Mouse (Mus musculus) heart, embryonic 10.5 days (tissue): ENCODE data around the gene Tmem88b. TPM values are rescaled to one million over a fixed set of nuclear protein-coding genes. Genes with fewer than 3 reads are reported as not detected.

Experiments used
- DNase-seq: peaks from one replicate; pipeline ENCODE4 v3.0.0-alpha.2; 2017; ENCODE audit warnings: low spot score
- H3K27ac ChIP-seq: fragments of 300-500 bp; sonication (generic); 2 replicates; pipeline ENCODE4 v1.5.1; 2016; ENCODE audit warnings: mild to moderate bottlenecking
- H3K27me3 ChIP-seq: fragments of 300-500 bp; sonication (generic); 2 replicates; pipeline ENCODE4 v1.6.1; 2016; ENCODE audit warnings: mild to moderate bottlenecking; ENCODE audit not compliant: poor library complexity, insufficient read depth, severe bottlenecking
- H3K36me3 ChIP-seq: fragments of 300-500 bp; sonication (generic); 2 replicates; pipeline ENCODE4 v1.6.1; 2016; ENCODE audit warnings: mild to moderate bottlenecking, moderate library complexity
- H3K4me1 ChIP-seq: fragments of 300-500 bp; sonication (generic); 2 replicates; pipeline ENCODE4 v1.6.1; 2016; ENCODE audit warnings: mild to moderate bottlenecking
- H3K4me3 ChIP-seq: fragments of 300-500 bp; sonication (generic); 2 replicates; pipeline ENCODE4 v1.5.1; 2016; ENCODE audit warnings: mild to moderate bottlenecking, moderate library complexity
- H3K9me3 ChIP-seq: fragments of 300-500 bp; sonication (generic); 2 replicates; pipeline ENCODE4 v1.6.1; 2016; ENCODE audit warnings: mild to moderate bottlenecking, moderate library complexity
- WGBS: fragments of 180-500 bp; shearing (Covaris S2); methylation state at CpG from one replicate; pipeline ENCODE4 v1.1.7; 2016; 5-methylcytosine and 5-hydroxymethylcytosine counted together
- polyA plus RNA-seq: library from polyadenylated mRNA; unstranded; fragments of >200 nt; fragmentation: Nextera tagmentation; extraction: Ambion mirVana; gene quantifications from 2 replicates; pipeline ENCODE4 v1.2.1, GENCODE M21; 2016

The Tmem88b gene
- polyA plus RNA-seq, 1 experiment from 2014 or later: 2.1 TPM

DNA sequence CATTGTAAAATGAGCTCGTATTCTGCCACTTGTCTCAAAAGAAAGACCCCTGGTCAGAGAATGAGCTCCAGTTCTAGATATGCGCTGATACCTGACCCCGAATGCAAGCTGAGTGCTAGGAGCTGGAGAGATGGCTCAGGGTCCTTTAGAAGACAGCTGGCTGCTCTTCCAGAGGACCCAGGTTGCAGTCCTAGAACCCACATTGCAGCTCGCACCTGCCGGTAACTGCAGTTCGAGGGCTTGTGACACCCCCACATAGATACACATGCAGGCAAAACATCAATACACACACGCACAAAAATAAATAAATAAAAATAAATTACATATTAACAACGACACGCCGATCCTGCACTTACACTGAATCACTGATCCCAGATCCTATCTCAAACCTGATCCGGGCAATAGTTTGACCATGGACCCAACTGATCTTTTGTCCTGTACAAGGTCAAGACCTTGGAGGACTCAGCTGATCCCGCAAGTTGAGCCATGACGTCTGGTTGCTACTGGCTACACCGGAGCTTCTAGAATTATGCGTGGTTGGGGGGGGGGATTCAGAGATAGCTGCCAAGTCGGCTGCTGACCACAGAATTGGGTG is 2.1 kb downstream of the Tmem88b start:
- H3K9me3 ChIP-seq: no peaks in the 10 kb centered on the region
- no peaks in the 10 kb centered on the region for H3K36me3 ChIP-seq
- 41% methylated on average over 16 of the region's 16 CpGs for WGBS
- H3K27me3 ChIP-seq: no peaks in the 10 kb centered on the region
- no peak for DNase-seq
- H3K27ac ChIP-seq: peak overlapping the region; percentile 93
- peaks cover 27% of the 10 kb centered on the region for H3K4me1 ChIP-seq
- H3K4me3 ChIP-seq: peak overlapping the region; percentile 71

DNA sequence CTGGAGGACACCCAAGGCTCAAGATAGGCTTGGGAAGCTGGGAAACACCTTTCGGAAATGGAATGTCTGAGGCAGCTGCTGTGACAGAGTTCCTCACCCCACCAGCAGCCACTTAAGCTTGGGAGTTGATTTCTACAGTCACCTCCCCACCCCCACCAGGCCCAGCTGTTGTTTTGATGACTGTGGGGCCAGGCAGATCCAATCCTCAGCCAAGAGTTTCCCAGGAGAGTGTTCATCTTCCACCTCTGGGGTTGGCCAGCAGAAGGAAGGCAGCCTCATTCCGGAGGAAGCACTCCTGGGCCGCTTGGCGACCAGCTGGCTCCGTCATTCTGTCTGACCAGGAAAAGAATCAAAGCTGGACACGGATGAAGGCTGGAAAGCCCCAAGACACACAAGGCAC is 4.8 kb downstream of the Tmem88b start:
- WGBS: 19% methylated on average over 6 of the region's 6 CpGs
- H3K4me1 ChIP-seq: peaks cover 42% of the 10 kb centered on the region
- H3K27me3 ChIP-seq: peaks cover 2% of the 10 kb centered on the region; the same call in 1 of the 2 replicates
- H3K9me3 ChIP-seq: no peaks in the 10 kb centered on the region
- H3K4me3 ChIP-seq: no peak overlapping the region
- no peak for DNase-seq
- H3K36me3 ChIP-seq: no peaks in the 10 kb centered on the region
- peak overlapping the region; percentile 56 for H3K27ac ChIP-seq

DNA sequence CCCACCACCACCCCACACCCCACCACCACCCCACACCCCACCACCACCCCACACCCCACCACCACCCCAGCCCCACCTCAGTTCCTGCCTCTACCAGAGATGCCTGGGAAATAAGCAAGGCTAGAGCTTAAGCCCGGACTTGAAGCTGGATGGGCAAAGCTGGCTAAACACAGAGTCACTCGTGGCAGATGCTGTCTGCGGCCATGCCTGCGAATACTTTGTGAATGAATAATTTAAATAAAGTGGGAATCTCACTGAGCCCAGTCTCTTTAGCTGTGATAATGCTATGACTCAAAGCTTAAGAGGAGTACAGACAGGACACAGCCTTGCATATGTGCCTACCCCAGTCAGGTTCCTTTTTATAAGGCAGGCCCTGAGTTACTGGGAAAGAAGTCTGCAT is 6.2 kb downstream of the Tmem88b start:
- Histone ChIP-seq H3K36me3 (no peaks in the 10 kb centered on the region), H3K4me1 (peaks cover 45% of the 10 kb centered on the region), H3K9me3 (no peaks in the 10 kb centered on the region), H3K27me3 (peaks cover 15% of the 10 kb centered on the region), H3K4me3 (no peak overlapping the region), H3K27ac (no peak overlapping the region; the same call in 1 of the 2 replicates)
- WGBS: 84% methylated on average over 4 of the region's 4 CpGs
- DNase-seq: no peak

DNA sequence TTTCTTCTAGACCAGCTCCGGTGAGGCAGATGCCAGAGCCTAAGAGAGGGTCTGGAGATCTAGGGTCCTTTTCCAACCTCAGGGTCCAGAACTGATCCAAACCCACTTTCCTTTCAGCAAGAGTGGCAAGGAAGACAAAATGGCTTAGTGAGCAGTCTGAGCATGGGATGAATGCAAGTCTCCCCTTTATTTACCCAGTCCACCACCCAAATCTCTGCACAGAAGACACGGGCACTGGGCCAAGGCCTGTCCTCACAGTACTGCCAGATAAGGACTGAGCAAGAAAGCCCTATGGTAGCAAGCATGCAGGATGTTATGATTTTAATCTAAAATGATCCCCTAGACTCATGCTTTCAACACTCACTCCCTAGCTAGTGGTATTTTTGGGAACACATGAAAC is 7.9 kb downstream of the Tmem88b start:
- no peaks in the 10 kb centered on the region for H3K9me3 ChIP-seq
- H3K4me1 ChIP-seq: peaks cover 47% of the 10 kb centered on the region
- 75% methylated on average over 2 of the region's 2 CpGs for WGBS
- H3K4me3 ChIP-seq: no peak overlapping the region
- H3K36me3 ChIP-seq: no peaks in the 10 kb centered on the region
- DNase-seq: no peak
- no peak overlapping the region for H3K27ac ChIP-seq
- peaks cover 32% of the 10 kb centered on the region for H3K27me3 ChIP-seq

DNA sequence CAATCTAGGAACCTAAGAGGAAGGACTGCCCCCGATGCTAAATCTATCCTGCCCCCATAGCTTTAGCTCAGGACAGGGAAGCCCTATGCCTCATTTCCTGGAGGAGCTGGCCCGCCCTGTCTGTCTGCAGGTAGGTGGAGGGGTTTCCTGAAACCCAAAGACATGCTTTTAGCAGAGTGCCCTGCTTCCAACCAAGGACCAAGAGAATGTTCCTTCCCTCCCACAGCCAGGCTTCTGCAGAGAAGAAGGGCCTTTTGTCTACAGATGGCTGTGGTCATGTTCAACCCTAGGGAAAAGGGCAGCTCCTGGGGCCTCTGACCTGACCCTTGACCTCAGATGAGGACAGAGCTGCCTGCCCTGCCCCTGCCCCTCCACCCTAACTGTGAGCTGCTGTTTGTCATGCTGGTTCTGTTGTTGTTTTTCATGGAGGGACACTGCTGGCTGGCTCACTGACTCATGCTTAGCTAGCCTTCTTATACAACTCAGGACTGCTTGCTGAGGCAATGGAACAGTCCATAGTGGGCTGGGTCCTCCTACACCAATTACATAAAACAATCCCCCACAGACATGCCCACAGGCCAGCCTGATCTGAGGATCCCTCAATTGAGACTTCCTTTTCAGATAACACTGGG is 8.9 kb downstream of the Tmem88b start:
- Histone ChIP-seq H3K36me3 (no peaks in the 10 kb centered on the region), H3K9me3 (no peaks in the 10 kb centered on the region), H3K27me3 (peaks cover 42% of the 10 kb centered on the region), H3K4me1 (peaks cover 47% of the 10 kb centered on the region), H3K27ac (no peak overlapping the region), H3K4me3 (no peak overlapping the region)
- WGBS: 42% methylated on average over 2 of the region's 2 CpGs
- no peak for DNase-seq

DNA sequence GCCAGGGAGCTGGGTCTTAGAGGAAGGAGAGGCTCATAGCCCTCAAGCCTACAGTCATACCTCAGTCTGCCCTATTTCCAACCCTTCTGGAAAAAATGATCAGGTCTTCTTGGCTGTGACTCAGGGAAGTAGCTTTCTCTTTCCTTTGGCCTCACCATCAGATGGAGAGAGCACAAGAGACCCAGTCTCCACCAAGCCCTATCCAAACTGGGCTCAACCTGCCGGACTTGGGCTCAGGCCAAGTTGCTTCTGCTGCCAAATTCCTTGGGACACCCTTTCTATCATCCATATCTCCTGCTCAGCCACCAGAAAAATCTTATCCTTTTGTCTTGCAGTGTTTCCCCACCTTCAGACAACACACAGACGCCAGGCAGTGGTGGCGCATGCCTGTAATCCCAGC is 9.8 kb downstream of the Tmem88b start:
- peaks cover 44% of the 10 kb centered on the region for H3K4me1 ChIP-seq
- WGBS: 74% methylated on average over 3 of the region's 3 CpGs
- H3K4me3 ChIP-seq: no peak overlapping the region

DNA sequence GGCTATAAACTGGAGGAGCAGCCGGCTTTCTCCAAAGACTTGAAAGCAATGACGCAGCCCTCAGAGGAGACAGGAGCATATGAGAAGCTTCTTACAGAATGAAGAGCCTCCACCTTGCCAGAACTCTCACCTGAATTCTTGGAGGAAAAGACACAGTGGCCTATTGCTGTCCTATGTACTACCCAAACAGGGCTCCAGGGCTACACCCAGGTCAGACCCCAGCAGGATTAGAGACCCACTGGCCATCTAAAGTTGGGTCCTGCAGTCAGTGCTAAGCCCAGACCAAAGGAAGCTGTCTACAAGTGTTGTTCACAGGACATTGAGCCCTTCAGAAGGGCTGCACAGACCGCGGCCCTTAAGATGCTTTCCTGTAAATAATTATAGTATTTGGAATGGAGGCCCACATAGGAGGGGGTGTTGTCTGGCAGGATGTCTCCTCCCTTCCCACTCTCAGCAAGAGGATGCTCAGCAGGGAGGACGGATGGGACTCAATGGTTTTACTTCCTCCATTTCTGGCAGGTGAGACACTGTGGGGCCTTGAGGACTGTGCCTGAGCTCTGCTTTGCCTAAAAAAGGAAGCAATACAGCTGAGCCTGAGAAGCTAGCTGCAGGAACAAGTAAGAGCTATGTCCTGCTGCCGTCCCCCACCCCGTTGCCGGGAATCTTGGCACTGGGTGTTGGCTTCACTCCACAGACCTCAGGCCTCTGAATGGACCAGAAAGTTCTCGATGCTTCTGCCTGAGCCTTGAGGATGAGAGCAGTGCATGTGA is 10.5 kb downstream of the Tmem88b start:
- Histone ChIP-seq H3K4me3 (peak overlapping the region; percentile 59; the same call in 1 of the 2 replicates), H3K36me3 (no peaks in the 10 kb centered on the region), H3K9me3 (no peaks in the 10 kb centered on the region), H3K27me3 (peaks cover 56% of the 10 kb centered on the region), H3K27ac (peak overlapping the region; percentile 59; the same call in 1 of the 2 replicates), H3K4me1 (peaks cover 48% of the 10 kb centered on the region)
- WGBS: 52% methylated on average over 9 of the region's 9 CpGs
- no peak for DNase-seq

More for the DNA sequence above, 9.8 kb downstream of the Tmem88b start:
- Histone ChIP-seq H3K27me3 (peaks cover 52% of the 10 kb centered on the region), H3K27ac (peak overlapping the region; percentile 30; the same call in 1 of the 2 replicates), H3K36me3 (no peaks in the 10 kb centered on the region), H3K9me3 (no peaks in the 10 kb centered on the region)
- no peak for DNase-seq

DNA sequence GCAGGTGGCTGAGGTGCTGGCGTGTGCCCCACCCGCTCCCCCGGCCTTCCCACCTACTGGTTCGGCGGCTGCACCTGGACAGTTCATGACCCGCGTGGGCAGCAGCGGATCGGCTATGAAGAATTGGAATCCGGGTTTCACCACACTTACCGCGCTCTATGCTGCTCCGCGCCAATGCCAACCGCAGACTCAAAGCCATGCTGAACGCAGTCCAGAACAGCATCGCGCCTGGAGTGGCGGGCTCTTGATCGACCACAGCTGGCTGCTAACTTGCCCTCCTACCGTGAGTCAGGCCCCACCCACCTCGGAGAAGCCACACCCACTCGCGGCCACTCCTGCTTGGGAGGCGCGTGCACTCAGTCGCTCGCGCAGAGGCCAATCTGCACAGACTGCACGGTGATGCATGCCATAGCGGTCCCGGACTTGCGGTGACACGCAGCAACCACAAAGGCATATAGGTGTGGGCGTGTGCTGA is 11.4 kb downstream of the Tmem88b start, which contains the start of gene Vwa1:
TSS of gene Vwa1 (minus strand) at position 419 of the 475 bp plus-strand sequence.
- DNase-seq: peak; percentile 94
- Histone ChIP-seq H3K4me3 (peak within 1 kb of the TSS; percentile 59), H3K4me1 (peaks cover 52% of the 10 kb centered on the region), H3K9me3 (no peaks in the 10 kb centered on the region), H3K27me3 (peaks cover 56% of the 10 kb centered on the region), H3K27ac (peak within 1 kb of the TSS; percentile 64), H3K36me3 (no peaks in the 10 kb centered on the region)
- 3% methylated on average over 35 of the region's 35 CpGs for WGBS

DNA sequence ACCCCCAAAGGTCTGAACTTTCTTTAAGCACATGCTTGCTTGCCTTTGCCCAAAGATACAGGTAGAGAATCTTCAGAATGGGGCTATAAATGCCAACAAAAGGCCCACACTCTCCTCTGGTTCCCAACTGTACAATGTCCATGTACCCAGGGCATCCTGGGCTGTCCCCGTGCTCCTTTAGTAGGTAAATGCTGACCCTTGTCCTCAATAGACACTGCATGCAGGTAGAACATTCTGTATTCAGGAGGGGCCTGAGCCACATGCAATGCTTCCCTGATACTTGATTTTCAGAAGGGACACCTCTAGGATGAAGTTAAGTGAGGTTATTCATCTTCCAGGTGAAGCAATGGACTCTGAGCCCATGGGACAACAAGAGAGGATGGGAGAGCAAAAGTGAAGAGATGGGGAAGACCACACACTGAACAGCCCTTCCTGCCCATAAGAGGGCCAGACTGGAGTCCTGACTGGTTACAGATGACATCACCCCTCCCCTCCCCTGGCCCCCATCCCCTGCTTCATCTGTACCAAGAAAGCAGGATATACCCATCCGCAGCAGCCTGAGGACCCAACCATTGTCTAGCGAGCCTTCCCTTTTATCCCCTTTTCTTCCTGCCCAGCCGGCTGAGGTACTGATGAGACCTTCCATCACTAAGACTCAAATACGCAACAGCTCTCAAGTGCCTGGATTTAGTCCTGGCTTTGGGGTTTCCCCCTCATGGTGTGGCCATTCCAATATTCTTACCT is 12.2 kb downstream of the Tmem88b start:
- no peak for DNase-seq
- Histone ChIP-seq H3K9me3 (no peaks in the 10 kb centered on the region), H3K27ac (peak overlapping the region; percentile 64; the same call in 1 of the 2 replicates), H3K4me3 (peak overlapping the region; percentile 59), H3K4me1 (peaks cover 52% of the 10 kb centered on the region), H3K27me3 (peaks cover 56% of the 10 kb centered on the region), H3K36me3 (no peaks in the 10 kb centered on the region)
- 41% methylated on average over 5 of the region's 5 CpGs for WGBS

DNA sequence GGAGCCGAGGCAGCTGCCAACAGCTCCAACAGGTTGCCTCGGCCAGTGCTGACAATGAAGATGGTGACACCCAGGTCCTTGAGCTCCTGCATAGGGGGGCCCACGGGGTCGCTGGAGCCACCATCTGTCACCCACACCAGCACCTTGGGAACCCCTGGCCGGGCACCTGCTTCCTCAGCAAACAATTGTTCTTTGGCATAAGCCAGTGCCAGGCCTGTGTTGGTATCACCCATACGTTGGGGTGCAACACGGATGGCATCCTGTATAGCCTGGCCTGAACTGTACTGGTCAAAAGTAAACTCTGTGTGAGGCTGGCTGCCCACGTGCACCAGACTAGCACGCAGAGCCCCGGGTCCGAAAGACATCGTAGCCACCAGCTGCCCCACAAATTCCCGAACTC is 12.9 kb downstream of the Tmem88b start:
- Histone ChIP-seq H3K36me3 (no peaks in the 10 kb centered on the region), H3K27me3 (peaks cover 56% of the 10 kb centered on the region), H3K9me3 (no peaks in the 10 kb centered on the region), H3K4me3 (no peak overlapping the region), H3K27ac (no peak overlapping the region), H3K4me1 (peaks cover 50% of the 10 kb centered on the region)
- WGBS: 76% methylated on average over 13 of the region's 13 CpGs
- DNase-seq: no peak

DNA sequence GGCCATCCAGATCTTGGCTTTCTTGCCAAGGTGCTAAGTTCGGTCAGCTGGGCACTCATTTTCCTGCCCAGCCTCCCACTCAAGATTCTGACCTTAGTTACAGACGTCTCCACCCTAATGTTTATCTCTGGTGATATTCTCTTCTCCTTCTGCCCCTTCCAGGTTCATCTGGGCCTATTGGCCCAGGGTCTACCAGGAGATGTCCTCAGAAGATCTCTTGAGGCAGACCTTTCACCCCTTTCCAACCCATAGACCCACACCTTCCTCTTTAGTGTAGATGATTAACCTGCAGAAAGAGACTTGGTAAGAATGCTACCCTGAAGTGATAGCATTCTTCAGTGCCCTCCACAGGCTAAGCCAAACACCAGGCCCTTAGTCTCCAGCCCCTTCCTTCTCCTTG is 14.0 kb downstream of the Tmem88b start:
- DNase-seq: no peak
- 73% methylated on average over 2 of the region's 2 CpGs for WGBS
- peaks cover 56% of the 10 kb centered on the region for H3K27me3 ChIP-seq

DNA sequence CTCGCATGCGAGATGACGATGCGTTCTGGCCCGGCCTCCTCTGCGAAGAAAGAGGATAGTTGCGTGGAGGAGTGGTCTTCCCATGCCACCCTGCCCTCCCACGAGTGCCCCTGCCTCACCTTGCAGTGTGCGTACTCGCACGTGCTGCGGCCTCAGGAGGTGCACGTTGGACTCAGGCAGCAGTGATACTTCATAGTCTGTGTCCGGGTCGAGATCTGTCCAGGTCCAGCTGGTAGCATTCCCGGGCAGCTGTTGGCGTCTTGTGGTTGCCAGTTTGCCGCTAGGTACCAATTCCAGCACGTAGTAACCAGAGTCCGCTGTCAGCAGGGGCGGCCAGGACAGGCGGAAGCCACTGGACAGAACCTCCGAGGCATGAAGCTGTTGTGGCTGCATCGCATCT is 15.0 kb downstream of the Tmem88b start:
- no peaks in the 10 kb centered on the region for H3K36me3 ChIP-seq
- no peak for DNase-seq
- H3K4me3 ChIP-seq: peak overlapping the region; percentile 66
- H3K27me3 ChIP-seq: peaks cover 52% of the 10 kb centered on the region
- H3K4me1 ChIP-seq: peaks cover 35% of the 10 kb centered on the region
- 43% methylated on average over 24 of the region's 24 CpGs for WGBS
- no peaks in the 10 kb centered on the region for H3K9me3 ChIP-seq
- peak overlapping the region; percentile 92 for H3K27ac ChIP-seq

More for the DNA sequence above, 14.0 kb downstream of the Tmem88b start:
- H3K4me1 ChIP-seq: peaks cover 42% of the 10 kb centered on the region
- H3K27ac ChIP-seq: no peak overlapping the region
- no peaks in the 10 kb centered on the region for H3K9me3 ChIP-seq
- no peak overlapping the region for H3K4me3 ChIP-seq
- no peaks in the 10 kb centered on the region for H3K36me3 ChIP-seq
